Comparison of ENCODE assay signal across 24 mouse cellular contexts in the genomic region with DNA sequence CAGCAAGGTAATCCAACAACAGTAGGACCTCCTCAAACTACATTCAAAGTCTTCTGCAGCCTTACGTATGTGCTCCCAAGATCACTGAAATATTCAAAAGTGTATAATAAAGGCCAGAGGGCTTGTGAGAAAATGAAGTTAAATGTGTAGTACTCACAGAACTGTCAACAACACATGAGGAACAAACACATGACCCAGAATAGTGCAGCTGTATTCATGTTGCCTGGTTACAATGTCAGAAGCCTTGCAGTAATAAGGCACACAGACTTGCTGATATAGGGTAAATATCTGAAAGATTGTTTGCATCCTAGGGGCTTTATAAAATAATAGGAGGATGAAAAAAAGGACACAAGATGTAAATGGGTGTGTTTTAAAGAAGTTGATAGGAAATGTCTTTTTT.
A peak's percentile ranks its signal among the peaks of the same experiment; 100 is the strongest.
DNase-seq lines count a peak whose midpoint lies in the region; ATAC-seq lines count a peak whose summit lies in the region.
"Had no signal": no experiment of that assay in that cellular context is flagged by ENCODE, and none has a peak within 500 bp of the region (broad histone marks: within the 10 kb centered on the region; RNA-seq: fewer than 3 reads in every experiment).

No protein-coding gene starts in this region.

- WGBS in forebrain, embryonic 14.5 days, result 64% methylated on average over 1 of the region's 1 CpGs
- 96% methylated on average over 1 of the region's 1 CpGs for WGBS in forebrain, embryonic 10.5 days
- 74% methylated on average over 1 of the region's 1 CpGs for WGBS in hindbrain, embryonic 13.5 days
- 77% methylated on average over 1 of the region's 1 CpGs for WGBS in hindbrain, embryonic 12.5 days

- H3K27me3 ChIP-seq in forebrain, embryonic 14.5 days (replicated peaks; ENCODE audit: control insufficient read depth, insufficient read depth, low read length), result no peaks in the 10 kb centered on the region
- no peaks in the 10 kb centered on the region for H3K27me3 ChIP-seq in forebrain, embryonic 10.5 days (ENCODE audit: poor library complexity, severe bottlenecking)
- H3K27me3 ChIP-seq in hindbrain, embryonic 13.5 days, result no peaks in the 10 kb centered on the region
- H3K27me3 ChIP-seq in hindbrain, embryonic 12.5 days, result no peaks in the 10 kb centered on the region
- H3K27me3 ChIP-seq: CH12.LX; embryonic facial prominence, embryonic 13.5 days; embryonic facial prominence, embryonic 15.5 days; forebrain, embryonic 15.5 days; Patski had no signal

- peak; percentile 6 for DNase-seq in forebrain, embryonic 14.5 days (ENCODE audit: low spot score)
- DNase-seq in forebrain, embryonic 10.5 days (ENCODE audit: extremely low spot score, low spot score), result no peak
- peak; percentile 14 for DNase-seq in retina, postnatal 1 day
- DNase-seq in retina, embryonic 14.5 days (ENCODE audit: low spot score), result no peak
- DNase-seq: adrenal gland, adult 8-10 months; adrenal gland, postnatal 14 days; adrenal gland, postnatal 36 days; B cell, adult 2 months; cerebellum, adult 11 months; cerebellum, adult 8-10 months; cerebellum, adult 9-11 months; cerebellum, postnatal 36 days; embryo, embryonic 11 days had no signal

- no peak overlapping the region for H3K27ac ChIP-seq in forebrain, embryonic 14.5 days (ENCODE audit: low read depth, low read length)
- H3K27ac ChIP-seq in forebrain, embryonic 10.5 days, result no peak overlapping the region
- H3K27ac ChIP-seq in hindbrain, embryonic 13.5 days, result no peak overlapping the region
- H3K27ac ChIP-seq in hindbrain, embryonic 12.5 days, result no peak overlapping the region
- H3K27ac ChIP-seq: embryonic facial prominence, embryonic 13.5 days; embryonic facial prominence, embryonic 15.5 days; forebrain, embryonic 15.5 days had no signal

- H3K4me2 ChIP-seq in forebrain, embryonic 14.5 days (ENCODE audit: low read length), result no peak overlapping the region
- H3K4me2 ChIP-seq in hindbrain, embryonic 13.5 days, result no peak overlapping the region
- no peak overlapping the region for H3K4me2 ChIP-seq in hindbrain, embryonic 12.5 days (replicated peaks)
- H3K4me2 ChIP-seq: embryonic facial prominence, embryonic 13.5 days; embryonic facial prominence, embryonic 15.5 days; forebrain, embryonic 15.5 days had no signal

- no peaks in the 10 kb centered on the region for H3K4me1 ChIP-seq in forebrain, embryonic 14.5 days (ENCODE audit: control insufficient read depth, insufficient read depth, low read length)
- H3K4me1 ChIP-seq in forebrain, embryonic 10.5 days, result no peaks in the 10 kb centered on the region
- no peaks in the 10 kb centered on the region; the same call in 1 of the 2 replicates for H3K4me1 ChIP-seq in hindbrain, embryonic 13.5 days (replicated peaks)
- no peaks in the 10 kb centered on the region for H3K4me1 ChIP-seq in hindbrain, embryonic 12.5 days
- H3K4me1 ChIP-seq: embryonic facial prominence, embryonic 13.5 days; embryonic facial prominence, embryonic 15.5 days had no signal

- no peak overlapping the region for H3K4me3 ChIP-seq in forebrain, embryonic 14.5 days (ENCODE audit: low read depth, low read length)
- no peak overlapping the region for H3K4me3 ChIP-seq in forebrain, embryonic 10.5 days
- no peak overlapping the region for H3K4me3 ChIP-seq in hindbrain, embryonic 13.5 days
- no peak overlapping the region for H3K4me3 ChIP-seq in hindbrain, embryonic 12.5 days
- H3K4me3 ChIP-seq: embryonic facial prominence, embryonic 13.5 days; embryonic facial prominence, embryonic 15.5 days; erythroblast, embryonic 14.5 days; forebrain, embryonic 15.5 days had no signal

- ATAC-seq in forebrain, embryonic 14.5 days, result 0 out of 2 replicates have a peak, but pooled peaks have one; percentile 46
- peak; percentile 65 for ATAC-seq in hindbrain, embryonic 13.5 days (ENCODE audit: low FRiP score)
- ATAC-seq in hindbrain, embryonic 12.5 days (ENCODE audit: low FRiP score), result no peak
- ATAC-seq: activated CD4-positive, CD25-positive, alpha-beta regulatory T cell, adult 4 months; CD4-positive, CD25-positive, alpha-beta regulatory T cell, adult 4 months; forebrain, embryonic 15.5 days; Patski had no signal

- H3K36me3 ChIP-seq in forebrain, embryonic 14.5 days (ENCODE audit: control insufficient read depth, insufficient read depth, low read length), result no peaks in the 10 kb centered on the region
- no peaks in the 10 kb centered on the region for H3K36me3 ChIP-seq in forebrain, embryonic 10.5 days (replicated peaks)
- H3K36me3 ChIP-seq in hindbrain, embryonic 13.5 days, result no peaks in the 10 kb centered on the region
- no peaks in the 10 kb centered on the region for H3K36me3 ChIP-seq in hindbrain, embryonic 12.5 days
- H3K36me3 ChIP-seq: embryonic facial prominence, embryonic 13.5 days; embryonic facial prominence, embryonic 15.5 days; forebrain, embryonic 15.5 days; G1E had no signal

- H3K9me3 ChIP-seq in forebrain, embryonic 14.5 days (replicated peaks; ENCODE audit: control insufficient read depth, low read length), result no peaks in the 10 kb centered on the region
- H3K9me3 ChIP-seq in forebrain, embryonic 10.5 days, result no peaks in the 10 kb centered on the region
- H3K9me3 ChIP-seq in hindbrain, embryonic 13.5 days, result no peaks in the 10 kb centered on the region
- H3K9me3 ChIP-seq in hindbrain, embryonic 12.5 days (replicated peaks), result no peaks in the 10 kb centered on the region
- H3K9me3 ChIP-seq: embryonic facial prominence, embryonic 13.5 days; embryonic facial prominence, embryonic 15.5 days; forebrain, embryonic 15.5 days; G1E had no signal

- no peak overlapping the region for H3K9ac ChIP-seq in forebrain, embryonic 14.5 days (ENCODE audit: low read length)
- no peak overlapping the region for H3K9ac ChIP-seq in hindbrain, embryonic 13.5 days
- H3K9ac ChIP-seq in hindbrain, embryonic 12.5 days, result no peak overlapping the region
- H3K9ac ChIP-seq: embryonic facial prominence, embryonic 13.5 days; embryonic facial prominence, embryonic 15.5 days; forebrain, embryonic 15.5 days had no signal

Comparison
In these comparisons a context has a peak if more than half of its experiments do, and no peak if none do; other contexts are left out.
1. DNase-seq: peak in forebrain, embryonic 14.5 days (single experiment) and retina, postnatal 1 day (single experiment); none in forebrain, embryonic 10.5 days (single experiment) and retina, embryonic 14.5 days (single experiment).